Mouse (Mus musculus) granulocyte monocyte progenitor cell, adult 5-6 weeks (primary cell): Measurements from ENCODE around the gene Olfr961. TPM values are rescaled to one million over a fixed set of nuclear protein-coding genes. Genes with fewer than 3 reads are reported as not detected.

Experiments
- total RNA-seq, 2 experiments: library from RNA; stranded (forward) in 1 of 2; stranded (reverse) in 1 of 2; fragments of 200-712, 200-1000 nt in 1 of 2; fragments of >200 nt in 1 of 2; fragmentation: Nextera tagmentation in 1 of 2; gene quantifications; 2 replicates each; pipeline ENCODE4 v1.2.3; 2014 to 2017

Olfr961 gene
- total RNA-seq, 2 experiments from 2014 or later: not detected

Other genes with a start within 250 kb of the Olfr961 start
- not detected in 2 replicates for gene Olfr952, start 217.9 kb upstream of the Olfr961 start, total RNA-seq (2014; fragmentation: Nextera tagmentation)
- not detected in 2 replicates for gene Olfr952, start 217.9 kb upstream of the Olfr961 start, total RNA-seq (2017)
- gene Olfr954, start 188.4 kb upstream of the Olfr961 start, total RNA-seq (2014; fragmentation: Nextera tagmentation): not detected in 2 replicates
- gene Olfr954, start 188.4 kb upstream of the Olfr961 start, total RNA-seq (2017): not detected in 2 replicates
- gene Olfr955, start 173.1 kb upstream of the Olfr961 start, total RNA-seq (2014; fragmentation: Nextera tagmentation): not detected in 2 replicates
- not detected in 2 replicates for gene Olfr955, start 173.1 kb upstream of the Olfr961 start, total RNA-seq (2017)
- not detected in 2 replicates for gene Olfr44, start 151.1 kb upstream of the Olfr961 start, total RNA-seq (2014; fragmentation: Nextera tagmentation)
- not detected in 2 replicates for gene Olfr44, start 151.1 kb upstream of the Olfr961 start, total RNA-seq (2017)
- gene Olfr957, start 129.3 kb upstream of the Olfr961 start, total RNA-seq (2014; fragmentation: Nextera tagmentation): not detected in 2 replicates
- not detected in 2 replicates for gene Olfr957, start 129.3 kb upstream of the Olfr961 start, total RNA-seq (2017)
- gene Olfr958, start 91.0 kb upstream of the Olfr961 start, total RNA-seq (2014; fragmentation: Nextera tagmentation): not detected in 2 replicates
- not detected in 2 replicates for gene Olfr958, start 91.0 kb upstream of the Olfr961 start, total RNA-seq (2017)
- not detected in 2 replicates for gene Olfr959, start 69.5 kb upstream of the Olfr961 start, total RNA-seq (2014; fragmentation: Nextera tagmentation)
- gene Olfr959, start 69.5 kb upstream of the Olfr961 start, total RNA-seq (2017): not detected in 2 replicates
- not detected in 2 replicates for gene AW551984, start 40.7 kb upstream of the Olfr961 start, total RNA-seq (2014; fragmentation: Nextera tagmentation)
- not detected in 2 replicates for gene AW551984, start 40.7 kb upstream of the Olfr961 start, total RNA-seq (2017)
- gene Olfr148, start 34.4 kb upstream of the Olfr961 start, total RNA-seq (2014; fragmentation: Nextera tagmentation): not detected in 2 replicates
- not detected in 2 replicates for gene Olfr148, start 34.4 kb upstream of the Olfr961 start, total RNA-seq (2017)
- gene Olfr960, start 23.7 kb upstream of the Olfr961 start, total RNA-seq (2014; fragmentation: Nextera tagmentation): not detected in 2 replicates
- gene Olfr960, start 23.7 kb upstream of the Olfr961 start, total RNA-seq (2017): not detected in 2 replicates
- gene Olfr963, start 22.1 kb downstream of the Olfr961 start, total RNA-seq (2014; fragmentation: Nextera tagmentation): not detected in 2 replicates
- gene Olfr963, start 22.1 kb downstream of the Olfr961 start, total RNA-seq (2017): not detected in 2 replicates
- not detected in 2 replicates for gene Olfr149, start 62.0 kb downstream of the Olfr961 start, total RNA-seq (2014; fragmentation: Nextera tagmentation)
- gene Olfr149, start 62.0 kb downstream of the Olfr961 start, total RNA-seq (2017): not detected in 2 replicates
- not detected in 2 replicates for gene Olfr965, start 66.3 kb downstream of the Olfr961 start, total RNA-seq (2014; fragmentation: Nextera tagmentation)
- not detected in 2 replicates for gene Olfr965, start 66.3 kb downstream of the Olfr961 start, total RNA-seq (2017)
- gene Olfr150, start 85.9 kb downstream of the Olfr961 start, total RNA-seq (2014; fragmentation: Nextera tagmentation): not detected in 2 replicates
- gene Olfr150, start 85.9 kb downstream of the Olfr961 start, total RNA-seq (2017): not detected in 2 replicates
- gene Olfr967, start 101.2 kb downstream of the Olfr961 start, total RNA-seq (2014; fragmentation: Nextera tagmentation): not detected in 2 replicates
- gene Olfr967, start 101.2 kb downstream of the Olfr961 start, total RNA-seq (2017): not detected in 2 replicates
- not detected in 2 replicates for gene Olfr968, start 138.2 kb downstream of the Olfr961 start, total RNA-seq (2014; fragmentation: Nextera tagmentation)
- gene Olfr968, start 138.2 kb downstream of the Olfr961 start, total RNA-seq (2017): not detected in 2 replicates
- gene Olfr969, start 145.9 kb downstream of the Olfr961 start, total RNA-seq (2014; fragmentation: Nextera tagmentation): not detected in 2 replicates
- gene Olfr969, start 145.9 kb downstream of the Olfr961 start, total RNA-seq (2017): not detected in 2 replicates
- gene Olfr970, start 163.8 kb downstream of the Olfr961 start, total RNA-seq (2014; fragmentation: Nextera tagmentation): not detected in 2 replicates
- not detected in 2 replicates for gene Olfr970, start 163.8 kb downstream of the Olfr961 start, total RNA-seq (2017)
- not detected in 2 replicates for gene Olfr971, start 191.8 kb downstream of the Olfr961 start, total RNA-seq (2014; fragmentation: Nextera tagmentation)
- not detected in 2 replicates for gene Olfr971, start 191.8 kb downstream of the Olfr961 start, total RNA-seq (2017)
- not detected in 2 replicates for gene Olfr972, start 221.3 kb downstream of the Olfr961 start, total RNA-seq (2014; fragmentation: Nextera tagmentation)
- gene Olfr972, start 221.3 kb downstream of the Olfr961 start, total RNA-seq (2017): not detected in 2 replicates